Mouse (Mus musculus) neural tube, embryonic 12.5 days (tissue): ENCODE data around the gene Gm10778. TPM values are rescaled to one million over a fixed set of nuclear protein-coding genes. Genes with fewer than 3 reads are reported as not detected.
"Not testable (repeated sequence)": the region's sequence is repeated elsewhere in the genome, so short reads cannot be mapped to it uniquely, and the experiment has no call there.

Experiments
- ATAC-seq: fragments of 200-750 bp; cut with Nextera tagmentation; 2 replicates; pipeline ENCODE4 v1.8.0; 2017; ENCODE audit warnings: low read depth, mild to moderate bottlenecking, moderate TSS enrichment, moderate library complexity; ENCODE audit not compliant: low FRiP score
- H3K27ac ChIP-seq: fragments of 300-500 bp; sonication (generic); 2 replicates; pipeline ENCODE4 v1.5.1; 2016
- H3K27me3 ChIP-seq: fragments of 300-500 bp; sonication (generic); replicated peaks from 2 replicates; pipeline ENCODE4 v1.6.1; 2016; ENCODE audit warnings: mild to moderate bottlenecking
- H3K36me3 ChIP-seq: fragments of 300-500 bp; sonication (generic); 2 replicates; pipeline ENCODE4 v1.6.1; 2016; ENCODE audit warnings: mild to moderate bottlenecking
- H3K4me1 ChIP-seq: fragments of 300-500 bp; sonication (generic); 2 replicates; pipeline ENCODE4 v1.6.1; 2016
- H3K4me2 ChIP-seq: fragments of 300-500 bp; sonication (generic); replicated peaks from 2 replicates; pipeline ENCODE4 v1.6.1; 2016; ENCODE audit warnings: mild to moderate bottlenecking
- H3K4me3 ChIP-seq: fragments of 300-500 bp; sonication (generic); 2 replicates; pipeline ENCODE4 v1.5.1; 2016
- H3K9ac ChIP-seq: fragments of 300-500 bp; sonication (generic); 2 replicates; pipeline ENCODE4 v1.6.1; 2016; ENCODE audit warnings: mild to moderate bottlenecking
- H3K9me3 ChIP-seq: fragments of 300-500 bp; sonication (generic); 2 replicates; pipeline ENCODE4 v1.6.1; 2016; ENCODE audit warnings: mild to moderate bottlenecking
- WGBS: fragments of 180-500 bp; shearing (Covaris S2); methylation state at CpG from one replicate; pipeline ENCODE4 v1.1.7; 2016; 5-methylcytosine and 5-hydroxymethylcytosine counted together
- polyA plus RNA-seq: library from polyadenylated mRNA; unstranded; fragments of >200 nt; fragmentation: Nextera tagmentation; extraction: Ambion mirVana; gene quantifications from 2 replicates; pipeline ENCODE4 v1.2.1, GENCODE M21; 2016

The Gm10778 gene
- polyA plus RNA-seq, result 6.1 and 6.2 TPM in 2 replicates

- H3K9me3 ChIP-seq, result peaks cover 26% of the 10 kb centered on the region
Observed at GRCm38 (mm10) chr10:81648803-81649775, at the start of gene Gm10778. Gm10778 (plus strand) TSS chr10:81649059.

GRCm38 (mm10) chr10:81599630-81600029 lies 49.2 kb upstream of the Gm10778 start:
- no peak for ATAC-seq
- H3K36me3 ChIP-seq, result no peaks in the 10 kb centered on the region
- H3K4me1 ChIP-seq, result peaks cover 52% of the 10 kb centered on the region
- H3K4me2 ChIP-seq, result no peak overlapping the region
- no peaks in the 10 kb centered on the region for H3K9me3 ChIP-seq
- no peak overlapping the region for H3K9ac ChIP-seq
- peaks cover 39% of the 10 kb centered on the region for H3K27me3 ChIP-seq
- H3K4me3 ChIP-seq, result no peak overlapping the region
- WGBS, result 81% methylated on average over 5 of the region's 5 CpGs
- no peak overlapping the region for H3K27ac ChIP-seq

More at GRCm38 (mm10) chr10:81648803-81649775, at the start of gene Gm10778:
- ATAC-seq, result peak; percentile 96
- Histone ChIP-seq H3K4me2 (peak within 1 kb of the TSS; percentile 64), H3K9ac (peak within 1 kb of the TSS; percentile 59; the same call in 1 of the 2 replicates), H3K4me3 (peak within 1 kb of the TSS; percentile 55), H3K36me3 (peaks cover 22% of the 10 kb centered on the region)
- H3K27me3 ChIP-seq, H3K4me1 ChIP-seq, H3K27ac ChIP-seq: not testable (repeated sequence)
- 4% methylated on average over 34 of the region's 52 CpGs for WGBS

- Histone ChIP-seq H3K9me3 (no peaks in the 10 kb centered on the region), H3K4me2 (no peak overlapping the region), H3K4me3 (no peak overlapping the region), H3K27ac (no peak overlapping the region), H3K9ac (no peak overlapping the region), H3K4me1 (peaks cover 56% of the 10 kb centered on the region), H3K27me3 (peaks cover 35% of the 10 kb centered on the region), H3K36me3 (no peaks in the 10 kb centered on the region)
- ATAC-seq, result no peak
- 49% methylated on average over 10 of the region's 10 CpGs for WGBS
Observed at GRCm38 (mm10) chr10:81600096-81600495, 48.8 kb upstream of the Gm10778 start.

GRCm38 (mm10) chr10:81600738-81601203 lies 48.1 kb upstream of the Gm10778 start, which contains the start of gene Tle6:
Tle6 (minus strand) TSS chr10:81601073.
- peak within 1 kb of the TSS; percentile 10; the same call in 1 of the 2 replicates for H3K4me3 ChIP-seq
- H3K9me3 ChIP-seq, result no peaks in the 10 kb centered on the region
- no peaks in the 10 kb centered on the region for H3K36me3 ChIP-seq

GRCm38 (mm10) chr10:81601396-81601905 lies 47.4 kb upstream of the Gm10778 start:
- no peak overlapping the region for H3K27ac ChIP-seq
- no peak for ATAC-seq

More at GRCm38 (mm10) chr10:81600738-81601203, 48.1 kb upstream of the Gm10778 start, which contains the start of gene Tle6:
- Histone ChIP-seq H3K27me3 (peaks cover 28% of the 10 kb centered on the region), H3K9ac (no peak within 1 kb of the TSS), H3K27ac (no peak within 1 kb of the TSS), H3K4me2 (peak within 1 kb of the TSS; percentile 51), H3K4me1 (peaks cover 52% of the 10 kb centered on the region)
- under 1% methylated on average over 28 of the region's 28 CpGs for WGBS
- peak; percentile 64 for ATAC-seq

GRCm38 (mm10) chr10:81602741-81603151 lies 46.1 kb upstream of the Gm10778 start:
- Histone ChIP-seq H3K4me3 (no peak overlapping the region), H3K27ac (no peak overlapping the region), H3K27me3 (peaks cover 24% of the 10 kb centered on the region), H3K9me3 (no peaks in the 10 kb centered on the region), H3K36me3 (no peaks in the 10 kb centered on the region), H3K4me2 (no peak overlapping the region), H3K4me1 (peaks cover 40% of the 10 kb centered on the region), H3K9ac (no peak overlapping the region)
- 21% methylated on average over 4 of the region's 4 CpGs for WGBS
- no peak for ATAC-seq

More at GRCm38 (mm10) chr10:81601396-81601905, 47.4 kb upstream of the Gm10778 start:
- Histone ChIP-seq H3K9ac (no peak overlapping the region), H3K36me3 (no peaks in the 10 kb centered on the region), H3K4me1 (peaks cover 46% of the 10 kb centered on the region), H3K27me3 (peaks cover 24% of the 10 kb centered on the region), H3K4me2 (peak overlapping the region; percentile 51), H3K9me3 (no peaks in the 10 kb centered on the region), H3K4me3 (0 out of 2 replicates have a peak overlapping the region, but pooled peaks have one; percentile 10)
- WGBS, result 29% methylated on average over 7 of the region's 7 CpGs

GRCm38 (mm10) chr10:81604019-81604967 lies 44.6 kb upstream of the Gm10778 start:
- Histone ChIP-seq H3K27ac (no peak overlapping the region), H3K9ac (no peak overlapping the region), H3K36me3 (peaks cover 3% of the 10 kb centered on the region; the same call in 1 of the 2 replicates), H3K4me2 (peak overlapping the region; percentile 67), H3K4me3 (no peak overlapping the region), H3K27me3 (peaks cover 14% of the 10 kb centered on the region), H3K4me1 (peaks cover 33% of the 10 kb centered on the region), H3K9me3 (no peaks in the 10 kb centered on the region)
- no peak for ATAC-seq
- WGBS, result 79% methylated on average over 12 of the region's 12 CpGs

- Histone ChIP-seq H3K9ac (peak overlapping the region; percentile 38; the same call in 1 of the 2 replicates), H3K4me1 (peaks cover 33% of the 10 kb centered on the region)
- 22% methylated on average over 29 of the region's 29 CpGs for WGBS
Observed at GRCm38 (mm10) chr10:81604968-81605665, 43.7 kb upstream of the Gm10778 start.

GRCm38 (mm10) chr10:81605666-81605973 lies 43.2 kb upstream of the Gm10778 start:
- Histone ChIP-seq H3K9ac (peak overlapping the region; percentile 38), H3K4me3 (peak overlapping the region; percentile 29), H3K36me3 (peaks cover 3% of the 10 kb centered on the region; the same call in 1 of the 2 replicates), H3K27me3 (peaks cover 7% of the 10 kb centered on the region; the same call in 1 of the 2 replicates), H3K4me2 (peak overlapping the region; percentile 67), H3K27ac (peak overlapping the region; percentile 69; the same call in 1 of the 2 replicates), H3K9me3 (no peaks in the 10 kb centered on the region), H3K4me1 (peaks cover 31% of the 10 kb centered on the region)
- ATAC-seq, result peak; percentile 2; the same call in 1 of the 2 replicates
- WGBS, result 5% methylated on average over 14 of the region's 14 CpGs

More at GRCm38 (mm10) chr10:81604968-81605665, 43.7 kb upstream of the Gm10778 start:
- peak overlapping the region; percentile 69; the same call in 1 of the 2 replicates for H3K27ac ChIP-seq
- H3K4me2 ChIP-seq, result peak overlapping the region; percentile 67
- H3K36me3 ChIP-seq, result peaks cover 3% of the 10 kb centered on the region; the same call in 1 of the 2 replicates
- H3K4me3 ChIP-seq, result peak overlapping the region; percentile 29
- peaks cover 8% of the 10 kb centered on the region; the same call in 1 of the 2 replicates for H3K27me3 ChIP-seq
- no peaks in the 10 kb centered on the region for H3K9me3 ChIP-seq
- peak; percentile 19; the same call in 1 of the 2 replicates for ATAC-seq

GRCm38 (mm10) chr10:81605974-81606751 lies 42.7 kb upstream of the Gm10778 start, which contains the start of gene BC025920:
BC025920 (plus strand) TSS chr10:81606270.
- Histone ChIP-seq H3K27me3 (peaks cover 7% of the 10 kb centered on the region; the same call in 1 of the 2 replicates), H3K36me3 (peaks cover 3% of the 10 kb centered on the region; the same call in 1 of the 2 replicates), H3K4me1 (peaks cover 27% of the 10 kb centered on the region), H3K4me3 (peak within 1 kb of the TSS; percentile 47), H3K9ac (peak within 1 kb of the TSS; percentile 55), H3K27ac (peak within 1 kb of the TSS; percentile 71), H3K4me2 (peak within 1 kb of the TSS; percentile 67), H3K9me3 (no peaks in the 10 kb centered on the region)
- WGBS, result under 1% methylated on average over 39 of the region's 39 CpGs
- peak; percentile 90 for ATAC-seq
